Mouse (Mus musculus) intestine, postnatal 0 days (tissue): Measurements from ENCODE around the gene Ptpn7. TPM values are rescaled to one million over a fixed set of nuclear protein-coding genes. Genes with fewer than 3 reads are reported as not detected.

Source experiments
- ATAC-seq: fragments of 200-750 bp; cut with Nextera tagmentation; 2 replicates; pipeline ENCODE4 v1.8.0; 2017; ENCODE audit warnings: mild to moderate bottlenecking, moderate TSS enrichment, moderate library complexity
- H3K27ac ChIP-seq: fragments of 300-500 bp; sonication (generic); 2 replicates; pipeline ENCODE4 v1.5.1; 2014; ENCODE audit warnings: mild to moderate bottlenecking, low read depth, low read length, moderate library complexity
- H3K27me3 ChIP-seq: fragments of 300-500 bp; sonication (generic); replicated peaks from 2 replicates; pipeline ENCODE4 v1.6.1; 2014; ENCODE audit warnings: low read length, mixed read lengths; ENCODE audit not compliant: control insufficient read depth, insufficient read depth
- H3K36me3 ChIP-seq: fragments of 300-500 bp; sonication (generic); 2 replicates; pipeline ENCODE4 v1.6.1; 2014; ENCODE audit warnings: mild to moderate bottlenecking, moderate library complexity; ENCODE audit not compliant: control insufficient read depth, insufficient read depth
- H3K4me1 ChIP-seq: fragments of 300-500 bp; sonication (generic); replicated peaks from 2 replicates; pipeline ENCODE4 v1.6.1; 2014; ENCODE audit warnings: antibody characterized with exemption, low read length, mixed read lengths; ENCODE audit not compliant: control insufficient read depth, insufficient read depth
- H3K4me2 ChIP-seq: fragments of 300-500 bp; sonication (generic); replicated peaks from 2 replicates; pipeline ENCODE4 v1.6.1; 2014; ENCODE audit warnings: low read depth, mild to moderate bottlenecking, moderate library complexity
- H3K4me3 ChIP-seq: fragments of 300-500 bp; sonication (generic); 2 replicates; pipeline ENCODE4 v1.5.1; 2014; ENCODE audit warnings: low read depth, low read length
- H3K9ac ChIP-seq: fragments of 300-500 bp; sonication (generic); 2 replicates; pipeline ENCODE4 v1.6.1; 2014; ENCODE audit warnings: mild to moderate bottlenecking, low read depth, low read length
- H3K9me3 ChIP-seq: fragments of 300-500 bp; sonication (generic); 2 replicates; pipeline ENCODE4 v1.6.1; 2016; ENCODE audit warnings: mixed run types; ENCODE audit not compliant: control insufficient read depth
- CTCF ChIP-seq: sonication (generic); IDR thresholded peaks from 2 replicates; pipeline ENCODE4 v1.5.1; 2016; ENCODE audit warnings: low read depth, mild to moderate bottlenecking, control low read depth, antibody characterized with exemption, moderate library complexity
- WGBS: fragments of 180-500 bp; shearing (Covaris S2); extraction: QIAGEN DNeasy Blood & Tissue Kit; methylation state at CpG from one replicate; pipeline ENCODE4 v1.1.7; 2014; 5-methylcytosine and 5-hydroxymethylcytosine counted together
- polyA plus RNA-seq: library from polyadenylated mRNA; unstranded; fragments of >200 nt; fragmentation: Nextera tagmentation; extraction: Ambion mirVana; gene quantifications from 2 replicates; pipeline ENCODE4 v1.2.1, GENCODE M21; 2015

The Ptpn7 gene
- polyA plus RNA-seq, 1 experiment from 2014 or later: 0.76 TPM

DNA sequence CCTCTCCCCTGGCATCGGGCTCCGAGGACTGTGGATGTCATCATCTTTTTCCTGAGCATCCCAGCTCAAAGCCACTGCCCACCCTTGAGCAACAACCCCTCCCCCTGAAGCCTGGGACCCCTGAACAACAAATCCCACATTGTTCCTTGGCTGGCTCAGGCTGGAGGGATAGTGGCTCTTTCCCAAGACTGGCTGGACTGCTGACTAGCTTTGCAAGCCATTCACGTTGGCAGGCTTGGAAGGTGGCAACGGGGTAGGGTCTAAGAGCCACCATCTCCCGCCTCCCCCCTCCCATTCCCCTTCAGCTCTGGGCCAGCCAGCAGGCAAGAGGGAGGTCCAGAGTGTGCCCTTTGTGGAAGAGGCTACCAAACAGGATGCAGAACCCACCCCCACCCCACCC lies 26.1 kb downstream of the Ptpn7 start:
- Histone ChIP-seq H3K36me3 (peaks cover 18% of the 10 kb centered on the region), H3K4me3 (no peak overlapping the region), H3K27ac (no peak overlapping the region), H3K27me3 (no peaks in the 10 kb centered on the region), H3K9ac (no peak overlapping the region), H3K4me2 (no peak overlapping the region), H3K4me1 (no peaks in the 10 kb centered on the region), H3K9me3 (no peaks in the 10 kb centered on the region)
- no peak for ATAC-seq
- 69% methylated on average over 5 of the region's 5 CpGs for WGBS
- no peak for TF ChIP-seq CTCF

DNA sequence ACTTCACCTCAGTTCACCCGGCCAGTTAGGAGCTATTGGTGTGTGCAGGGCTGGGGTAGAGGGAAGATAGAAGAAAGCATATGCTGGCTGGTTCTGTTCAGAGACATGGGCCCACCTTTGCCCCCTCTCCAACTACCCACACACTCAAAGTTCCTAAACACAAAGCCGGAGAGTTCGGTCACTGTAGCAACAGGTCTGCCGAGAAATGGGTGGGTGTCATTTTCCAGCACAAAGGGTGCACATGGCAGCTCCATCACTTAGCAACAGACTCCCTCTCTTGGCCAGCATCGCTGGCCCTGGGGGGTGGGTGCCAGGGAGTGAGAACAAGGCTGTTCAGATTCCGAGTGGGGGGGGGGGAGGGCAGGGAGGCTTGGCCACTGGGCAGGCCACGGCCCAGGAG lies 26.6 kb downstream of the Ptpn7 start:
- no peaks in the 10 kb centered on the region for H3K27me3 ChIP-seq
- no peaks in the 10 kb centered on the region for H3K9me3 ChIP-seq
- TF ChIP-seq CTCF: no peak
- H3K9ac ChIP-seq: no peak overlapping the region
- no peak overlapping the region for H3K27ac ChIP-seq
- 78% methylated on average over 7 of the region's 7 CpGs for WGBS
- peaks cover 18% of the 10 kb centered on the region for H3K36me3 ChIP-seq
- ATAC-seq: no peak
- no peaks in the 10 kb centered on the region for H3K4me1 ChIP-seq
- H3K4me2 ChIP-seq: no peak overlapping the region
- no peak overlapping the region for H3K4me3 ChIP-seq

DNA sequence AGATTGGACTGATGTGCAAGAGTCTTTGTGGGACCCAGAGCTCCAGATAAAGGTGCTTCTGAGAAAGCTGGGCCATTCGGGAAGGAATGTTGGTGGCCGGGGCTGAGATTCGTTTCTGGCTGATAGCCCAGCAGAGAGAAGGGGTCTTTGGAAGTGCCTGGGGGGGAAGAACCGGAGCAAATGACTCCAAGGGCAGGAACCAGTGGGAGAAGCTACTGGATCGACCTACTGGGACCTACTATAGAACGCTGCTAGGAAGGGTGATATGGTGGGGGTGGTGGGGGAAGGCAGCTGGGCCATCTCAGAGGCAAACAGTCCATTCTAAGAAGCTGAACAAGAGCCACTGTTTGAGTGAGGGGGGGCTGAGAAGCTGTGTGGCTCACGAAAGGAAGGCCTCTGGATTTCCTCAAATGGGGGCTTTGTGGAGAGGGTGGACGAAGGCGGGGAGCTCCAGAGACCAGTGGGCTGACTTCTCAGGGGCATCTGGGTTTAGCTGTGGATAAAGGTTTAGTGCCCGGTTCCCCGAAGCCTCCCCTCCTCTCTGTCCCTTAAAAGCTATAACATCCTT lies 27.1 kb downstream of the Ptpn7 start:
- H3K4me2 ChIP-seq: no peak overlapping the region
- peaks cover 18% of the 10 kb centered on the region for H3K36me3 ChIP-seq
- no peak overlapping the region for H3K27ac ChIP-seq
- no peaks in the 10 kb centered on the region for H3K9me3 ChIP-seq
- ATAC-seq: no peak
- TF ChIP-seq CTCF: no peak
- no peak overlapping the region for H3K9ac ChIP-seq
- WGBS: 79% methylated on average over 11 of the region's 11 CpGs
- H3K4me3 ChIP-seq: no peak overlapping the region
- H3K27me3 ChIP-seq: no peaks in the 10 kb centered on the region
- no peaks in the 10 kb centered on the region for H3K4me1 ChIP-seq

DNA sequence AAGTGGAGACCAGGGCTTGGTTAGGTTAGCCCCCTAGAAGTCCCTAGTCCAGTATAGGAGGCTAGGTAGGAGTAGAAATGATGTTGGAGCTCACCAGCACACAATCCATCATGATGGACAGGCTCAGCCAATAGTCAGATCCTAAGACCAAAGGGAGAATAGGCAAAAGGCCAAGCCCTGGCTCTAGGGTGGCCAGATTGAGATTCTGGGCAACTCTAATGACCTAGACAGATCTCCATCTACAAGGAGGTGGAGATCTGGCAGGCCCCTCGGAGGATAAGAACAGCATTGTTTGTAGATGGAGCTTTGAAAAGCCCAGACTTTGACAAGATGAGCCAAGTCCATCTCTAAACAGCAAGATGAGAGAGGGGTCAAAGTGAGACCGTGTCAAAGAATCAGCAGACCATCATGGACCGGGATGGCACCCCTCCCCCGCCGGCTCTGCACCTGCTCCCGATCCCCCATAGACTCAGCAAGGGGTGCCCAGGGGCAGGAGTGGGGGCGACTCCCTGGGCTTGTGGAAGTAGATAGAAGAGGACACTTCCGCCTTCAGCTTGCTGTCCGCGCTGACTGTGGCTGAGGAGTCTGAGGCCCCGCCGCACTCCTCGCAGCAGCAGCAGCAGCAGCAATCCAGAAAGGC lies 28.0 kb downstream of the Ptpn7 start:
- peaks cover 12% of the 10 kb centered on the region for H3K36me3 ChIP-seq
- H3K27ac ChIP-seq: no peak overlapping the region
- H3K9ac ChIP-seq: no peak overlapping the region
- no peaks in the 10 kb centered on the region for H3K27me3 ChIP-seq
- ATAC-seq: no peak
- WGBS: 82% methylated on average over 13 of the region's 13 CpGs
- H3K4me1 ChIP-seq: no peaks in the 10 kb centered on the region
- no peak for TF ChIP-seq CTCF
- H3K4me3 ChIP-seq: no peak overlapping the region
- no peak overlapping the region for H3K4me2 ChIP-seq
- H3K9me3 ChIP-seq: no peaks in the 10 kb centered on the region

DNA sequence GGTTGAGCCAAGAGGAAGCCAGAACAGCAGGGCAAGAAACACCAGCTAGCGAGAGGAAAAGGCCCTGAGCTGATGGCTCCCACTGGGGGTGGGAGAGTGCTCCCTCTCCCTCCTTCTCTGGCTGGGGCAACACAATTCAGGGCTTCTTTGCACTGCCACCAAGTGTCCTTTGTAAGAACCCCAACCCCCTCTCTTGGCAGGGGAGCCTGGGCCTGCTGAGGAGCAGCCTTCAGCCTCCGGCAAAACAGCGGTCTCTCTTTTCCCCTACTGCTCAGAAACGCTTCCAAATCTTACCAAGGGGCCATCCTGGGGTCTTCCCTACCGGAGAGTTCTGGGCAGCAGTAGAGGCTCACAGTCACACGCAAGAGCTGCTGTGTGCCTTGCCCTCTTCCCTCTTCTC lies 30.2 kb downstream of the Ptpn7 start:
- WGBS: 63% methylated on average over 6 of the region's 6 CpGs
- Histone ChIP-seq H3K36me3 (no peaks in the 10 kb centered on the region), H3K27ac (no peak overlapping the region), H3K4me1 (no peaks in the 10 kb centered on the region), H3K9me3 (no peaks in the 10 kb centered on the region), H3K27me3 (no peaks in the 10 kb centered on the region), H3K4me2 (no peak overlapping the region), H3K9ac (no peak overlapping the region), H3K4me3 (no peak overlapping the region)
- no peak for TF ChIP-seq CTCF
- no peak for ATAC-seq

DNA sequence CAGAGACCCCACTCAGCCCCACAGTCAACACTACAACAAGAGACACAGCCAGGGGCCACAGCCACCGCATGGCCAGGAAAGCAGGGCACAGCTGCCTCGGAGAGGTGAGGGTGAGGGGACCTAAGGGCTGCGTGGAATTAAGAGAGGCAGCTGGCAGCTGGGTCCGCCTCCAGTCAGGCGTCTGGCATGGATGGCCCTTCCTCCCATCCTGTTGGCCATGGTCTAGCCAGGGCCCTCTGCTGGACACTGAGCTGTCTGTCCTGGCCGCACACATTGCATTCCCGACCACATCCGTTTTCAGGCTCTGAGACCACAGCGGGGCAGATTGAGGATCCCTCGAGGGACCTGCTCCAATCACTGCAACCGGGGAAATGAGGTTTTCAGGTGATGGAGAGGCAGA lies 34.9 kb downstream of the Ptpn7 start, which contains the start of gene Gpr37l1:
TSS of gene Gpr37l1 (minus strand) at position 247 of the 400 bp plus-strand sequence.
- no peak for ATAC-seq
- Histone ChIP-seq H3K4me3 (no peak within 1 kb of the TSS), H3K4me2 (no peak within 1 kb of the TSS), H3K36me3 (no peaks in the 10 kb centered on the region), H3K4me1 (peaks cover 9% of the 10 kb centered on the region; the same call in 1 of the 2 replicates), H3K27ac (no peak within 1 kb of the TSS), H3K9ac (no peak within 1 kb of the TSS), H3K27me3 (no peaks in the 10 kb centered on the region), H3K9me3 (no peaks in the 10 kb centered on the region)
- peak; percentile 47 for TF ChIP-seq CTCF
- WGBS: 75% methylated on average over 11 of the region's 11 CpGs
